Mouse (Mus musculus) T-helper 17 cell (primary cell): Measurements from ENCODE around the gene Gmeb2.
"Not testable (repeated sequence)": the region's sequence is repeated elsewhere in the genome, so short reads cannot be mapped to it uniquely, and the experiment has no call there.

Source experiments
- in situ Hi-C, 2 experiments: fragments of 300-600 bp; cut with MboI, MseI; formaldehyde crosslinking; loops; 1 replicate in 1 of 2; 2 replicates in 1 of 2; pipeline ENCODE4 v1.15.1; 2025; ENCODE audit warnings: high pct_unique_total_duplicates in 2 of 2

Gene Gmeb2

GRCm38 (mm10) chr2:181287958-181288350 is at the start of gene Gmeb2:
Gene Gmeb2, minus strand, starts transcription at chr2:181288035.
- in situ Hi-C loops: not testable (repeated sequence)

DNA sequence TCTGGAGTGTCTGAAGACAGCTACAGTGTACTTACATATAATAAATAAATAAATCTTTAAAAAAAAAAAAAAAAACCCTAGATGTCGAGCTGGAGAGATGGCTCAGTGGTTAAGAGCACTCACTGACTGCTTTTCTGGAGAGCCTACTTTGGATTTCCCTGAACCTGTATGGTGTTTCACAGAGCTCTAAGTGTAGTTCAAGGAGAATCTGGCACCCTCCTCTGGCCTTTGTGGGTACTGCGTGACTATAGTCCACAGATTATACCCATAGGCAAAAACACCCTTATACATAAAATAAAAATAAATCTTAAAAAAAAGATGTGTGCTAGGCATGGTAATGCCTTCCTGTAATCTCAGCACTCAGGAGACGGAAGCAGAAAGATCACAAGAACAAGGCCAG is 46.2 kb upstream of the Gmeb2 start:
- in situ Hi-C loops: loop anchor here in 1 of 2 experiments (10.0 kb wide), 1 partner anchor 149 kb away; the partner anchor contains the start of gene Ppdpf

GRCm38 (mm10) chr2:181332542-181332941 is 44.7 kb upstream of the Gmeb2 start:
- in situ Hi-C loops: loop anchor here in 1 of 2 experiments (10.0 kb wide), 1 partner anchor 148 kb away; the partner anchor contains the start of gene Ppdpf

GRCm38 (mm10) chr2:181326098-181326497 is 38.3 kb upstream of the Gmeb2 start:
- in situ Hi-C loops: no loop called here

- in situ Hi-C loops: no loop called here
Observed at GRCm38 (mm10) chr2:181322136-181322535, 34.3 kb upstream of the Gmeb2 start.

DNA sequence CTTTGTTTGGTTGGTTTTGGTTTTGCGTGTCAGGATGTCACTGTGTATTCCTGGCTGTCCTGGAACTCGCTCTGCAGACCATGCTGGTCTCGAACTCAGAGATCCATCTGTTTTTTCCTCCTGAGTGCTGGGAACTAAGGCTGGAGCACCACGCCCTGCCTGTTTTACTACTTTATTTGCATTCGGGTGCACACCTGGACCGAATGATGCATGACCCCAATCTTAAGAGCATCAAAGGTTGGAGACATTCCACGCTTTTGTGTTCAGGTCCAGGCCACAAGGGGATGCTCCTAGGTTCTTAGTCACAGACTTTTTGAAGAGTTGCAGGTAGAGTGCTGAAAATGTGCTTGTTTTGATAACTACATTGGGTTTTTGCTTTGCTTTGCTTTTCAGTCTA is 32.3 kb upstream of the Gmeb2 start:
- in situ Hi-C loops: no loop called here

DNA sequence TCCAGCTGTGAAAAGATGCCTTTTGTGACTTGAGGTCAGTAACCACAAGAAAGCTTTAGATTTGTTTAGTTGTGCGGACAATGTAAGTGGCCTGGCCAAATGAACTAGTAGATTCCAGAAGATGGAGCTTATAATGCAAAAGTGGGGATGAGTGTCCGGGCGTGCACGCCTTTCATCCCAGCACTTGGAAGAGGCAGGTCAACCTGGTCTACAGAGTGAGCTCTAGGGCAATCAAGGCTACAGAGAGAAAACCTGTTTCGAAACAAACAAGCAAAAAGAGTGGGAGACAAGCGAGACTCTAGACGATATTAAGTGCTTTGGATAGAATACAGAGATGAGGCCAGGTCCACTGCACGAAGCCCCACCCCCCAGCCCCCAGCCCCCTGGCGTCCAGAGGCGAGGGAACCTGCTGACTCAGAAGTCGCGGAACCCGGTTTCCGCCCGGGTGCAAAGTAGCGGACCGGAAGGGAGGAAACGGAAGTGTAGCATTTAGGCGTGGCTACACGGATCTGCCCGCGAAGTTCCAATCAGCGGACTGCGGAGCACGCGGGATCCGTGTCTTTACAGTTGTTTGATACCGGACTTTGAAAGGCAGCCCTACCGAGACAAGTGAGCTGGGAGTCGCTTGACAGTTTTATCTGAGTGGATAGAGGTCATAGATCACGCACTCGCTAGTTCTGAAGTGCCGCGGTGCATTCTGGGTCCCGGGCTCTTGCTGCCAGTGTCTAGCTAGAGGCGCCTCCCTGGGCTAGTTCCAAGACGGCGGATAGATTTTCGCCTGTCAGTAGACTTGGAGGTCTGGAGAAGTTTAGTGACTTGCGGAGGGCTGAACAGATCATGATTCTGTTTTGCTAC is 31.6 kb upstream of the Gmeb2 start, which contains the start of gene Rtel1:
Rtel1 (plus strand) TSS at position 492 of the 855 bp plus-strand sequence.
- in situ Hi-C loops: no loop called here

GRCm38 (mm10) chr2:181314080-181314810 is 26.4 kb upstream of the Gmeb2 start, which contains the start of gene Stmn3:
Gene Stmn3, minus strand, starts transcription at chr2:181314500.
- in situ Hi-C loops: no loop called here

GRCm38 (mm10) chr2:181313344-181314079 is 25.7 kb upstream of the Gmeb2 start:
- in situ Hi-C loops: no loop called here

GRCm38 (mm10) chr2:181313006-181313343 is 25.1 kb upstream of the Gmeb2 start:
- in situ Hi-C loops: no loop called here

GRCm38 (mm10) chr2:181312435-181312834 is 24.6 kb upstream of the Gmeb2 start:
- in situ Hi-C loops: no loop called here

DNA sequence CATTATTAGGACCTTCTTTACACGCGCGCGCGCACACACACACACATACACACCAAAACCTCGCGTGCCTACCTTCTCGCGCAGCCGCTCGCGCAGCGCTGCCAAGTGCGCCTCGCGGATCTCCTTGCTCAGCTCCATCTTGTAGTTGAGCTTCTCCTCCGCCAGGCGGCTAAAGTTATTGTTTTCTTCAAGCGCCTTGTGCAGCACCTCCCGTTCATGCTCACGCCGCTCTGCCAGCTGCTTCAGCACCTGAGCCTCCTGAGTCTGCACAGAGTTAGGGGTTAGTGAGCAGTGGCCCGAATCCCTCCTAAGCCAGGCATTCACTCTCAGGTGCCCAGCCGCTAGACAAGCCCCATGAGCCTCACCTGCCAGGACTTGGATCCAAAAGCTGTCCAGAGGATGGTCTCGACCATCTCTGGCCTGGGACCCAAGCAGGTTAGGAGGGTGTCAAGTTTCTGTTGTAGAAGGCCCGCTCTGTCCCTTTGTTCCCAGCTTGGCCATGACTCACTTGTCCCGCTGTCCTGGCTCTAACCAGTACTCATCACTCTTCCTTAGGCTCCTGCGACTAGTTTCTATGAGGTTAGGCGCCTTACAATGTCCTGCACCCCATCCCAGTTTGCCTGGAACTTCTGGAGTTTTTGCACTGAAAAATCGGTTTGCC is 19.4 kb upstream of the Gmeb2 start:
- in situ Hi-C loops: no loop called here

DNA sequence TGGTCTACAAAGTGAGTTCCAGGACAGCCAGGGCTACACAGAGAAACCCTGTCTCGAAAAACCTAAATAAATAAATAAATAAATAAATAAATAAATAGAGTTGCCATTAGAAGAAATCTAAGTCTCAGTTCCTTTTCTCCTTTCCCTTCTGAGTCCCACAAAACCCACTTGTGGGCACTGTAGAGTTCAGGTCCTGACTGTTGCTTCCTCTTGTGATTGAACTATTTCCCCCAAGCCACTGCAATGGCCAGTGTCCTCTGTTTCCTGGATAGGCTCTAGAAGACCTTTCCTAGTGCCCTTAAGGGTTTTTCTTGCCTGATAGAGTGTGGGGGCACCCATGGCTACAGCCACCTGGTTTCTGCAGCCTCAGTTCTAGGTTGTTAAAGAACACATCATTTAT is 17.1 kb upstream of the Gmeb2 start:
- in situ Hi-C loops: no loop called here

DNA sequence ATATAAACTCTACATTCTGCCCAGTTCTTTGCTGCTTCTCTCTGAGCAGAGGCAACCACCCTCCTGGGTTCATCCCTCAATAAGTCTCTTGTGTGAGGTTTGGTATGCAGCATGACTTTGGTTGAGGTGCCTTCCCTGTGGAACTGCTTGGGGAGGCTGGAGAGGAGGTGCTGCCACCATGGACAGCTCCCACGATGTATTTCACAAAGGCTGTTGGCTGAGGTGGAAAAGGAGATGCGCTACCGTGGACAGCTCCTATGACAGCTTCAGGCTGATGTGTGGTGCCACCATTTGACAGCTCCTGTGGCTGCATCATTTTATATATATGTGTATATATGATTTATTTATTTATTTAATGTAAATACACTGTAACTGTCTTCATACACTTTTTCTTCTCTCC is 14.2 kb upstream of the Gmeb2 start:
- in situ Hi-C loops: no loop called here

GRCm38 (mm10) chr2:181290937-181291336 is 3.1 kb upstream of the Gmeb2 start:
- in situ Hi-C loops: no loop called here

DNA sequence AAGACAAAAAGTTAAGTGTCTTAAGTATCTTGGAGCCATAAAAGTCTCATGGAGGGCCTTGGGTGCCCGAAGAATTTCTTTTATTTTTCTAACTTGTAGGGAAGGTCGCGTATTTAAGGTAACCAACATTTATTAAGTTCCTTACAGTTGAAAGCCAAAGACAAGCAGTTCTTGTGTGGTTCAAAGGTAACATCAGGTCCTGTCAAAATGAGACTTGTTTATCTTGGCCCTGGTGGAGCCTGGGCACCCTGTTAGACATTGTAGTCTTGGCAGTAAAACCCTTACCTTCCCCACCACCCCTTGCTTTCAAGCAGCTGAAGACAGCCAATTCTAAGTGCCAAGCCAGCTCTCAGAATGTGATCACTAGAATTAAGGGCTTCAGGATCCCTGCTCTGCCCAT is 856 bp upstream of the Gmeb2 start:
- in situ Hi-C loops: no loop called here

DNA sequence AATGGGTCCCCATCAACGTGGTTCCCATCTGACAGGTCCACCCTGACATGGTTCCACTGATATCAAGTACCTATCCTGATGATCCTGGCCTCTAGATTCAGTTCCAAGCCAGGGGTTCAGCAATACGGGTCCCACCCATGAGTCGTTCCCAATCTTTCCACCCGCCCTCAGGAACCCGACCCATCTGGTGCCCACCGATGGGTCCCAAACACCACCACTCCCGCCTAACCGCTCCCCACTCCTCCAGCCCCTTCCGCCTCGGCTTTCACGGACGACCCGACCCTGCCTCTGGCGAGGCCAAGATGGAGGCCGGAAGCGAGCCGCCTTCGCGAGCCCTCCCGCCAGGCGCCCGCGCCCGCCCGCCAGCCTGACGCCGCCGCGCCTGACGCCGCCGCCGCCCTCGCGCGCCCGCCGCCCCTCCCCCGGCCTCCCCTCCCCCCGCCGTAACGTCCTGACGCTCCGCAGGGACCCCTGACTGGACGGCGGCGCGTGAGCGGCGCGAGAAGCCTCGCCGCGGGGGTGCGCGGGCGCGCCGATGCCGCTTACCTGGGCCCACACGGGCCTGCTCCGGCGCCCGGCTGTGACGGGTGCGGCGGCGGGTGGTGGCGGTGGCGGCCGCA is 387 bp downstream of the Gmeb2 start:
- in situ Hi-C loops: no loop called here

- in situ Hi-C loops: no loop called here
Observed at GRCm38 (mm10) chr2:181286629-181287337, 1.1 kb downstream of the Gmeb2 start.

DNA sequence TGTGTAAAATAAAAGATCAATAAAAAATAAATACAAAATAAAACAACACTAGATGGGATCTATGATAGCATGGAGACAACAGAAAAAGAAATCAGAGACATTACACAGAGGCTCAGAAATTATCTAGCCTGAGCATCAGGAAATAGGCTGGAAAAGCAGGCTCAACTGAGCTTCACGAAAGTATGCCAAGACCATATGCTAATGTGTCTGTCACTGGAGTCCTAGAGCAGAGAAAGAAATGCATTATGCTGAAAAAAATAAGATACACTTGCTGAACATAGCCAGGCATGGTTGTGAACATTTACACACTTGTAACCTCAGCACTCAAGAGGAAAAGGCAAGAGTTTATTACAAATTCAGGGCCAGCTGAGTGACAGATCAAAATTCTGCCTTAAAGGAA is 7.9 kb downstream of the Gmeb2 start:
- in situ Hi-C loops: no loop called here

GRCm38 (mm10) chr2:181277866-181278265 is 10.0 kb downstream of the Gmeb2 start:
- in situ Hi-C loops: no loop called here
